Mouse (Mus musculus) MEL (cell line): ENCODE data around the gene Kcnk7. TPM values are rescaled to one million over a fixed set of nuclear protein-coding genes. Genes with fewer than 3 reads are reported as not detected.
A peak's percentile ranks its signal among the peaks of the same experiment; 100 is the strongest.

Experiments
- DNase-seq: peaks from one replicate; pipeline ENCODE4 v3.0.0; 2011; ENCODE audit warnings: low read depth, low spot score
- H3K27ac ChIP-seq: 2 replicates; pipeline ENCODE4 v1.5.1; 2012; ENCODE audit warnings: low read depth, mild to moderate bottlenecking, control low read depth, low read length, moderate library complexity; ENCODE audit not compliant: control insufficient read depth
- H3K27me3 ChIP-seq, 2 experiments: fragments of 150-350 bp in 1 of 2; sonication (generic) in 1 of 2; 2 replicates each; pipeline ENCODE4 v1.6.1; 2012; ENCODE audit warnings: low read length in 2 of 2, mild to moderate bottlenecking in 2 of 2, improper control_type of control experiment in 1 of 2, moderate library complexity in 1 of 2; ENCODE audit not compliant: insufficient read depth in 2 of 2, control insufficient read depth in 1 of 2
- H3K36me3 ChIP-seq, 2 experiments: 2 replicates each; pipeline ENCODE4 v1.6.1; 2012 to 2014; ENCODE audit warnings: low read length in 2 of 2, improper control_type of control experiment in 1 of 2, inconsistent platforms in 1 of 2, mild to moderate bottlenecking in 1 of 2; ENCODE audit not compliant: insufficient read depth in 2 of 2, control insufficient read depth in 1 of 2
- H3K4me1 ChIP-seq, 2 experiments: fragments of 150-350 bp in 1 of 2; sonication (generic) in 1 of 2; 2 replicates each; pipeline ENCODE4 v1.6.1; 2012; ENCODE audit warnings: low read length in 2 of 2, improper control_type of control experiment in 1 of 2, mild to moderate bottlenecking in 1 of 2; ENCODE audit not compliant: insufficient read depth in 2 of 2, control insufficient read depth in 1 of 2
- H3K4me3 ChIP-seq, 2 experiments: fragments of 150-350 bp in 1 of 2; sonication (generic) in 1 of 2; 2 replicates each; pipeline ENCODE4 v1.5.1; 2012; ENCODE audit warnings: low read depth in 2 of 2, low read length in 2 of 2, mild to moderate bottlenecking in 2 of 2, moderate library complexity in 2 of 2, control low read depth in 1 of 2, improper control_type of control experiment in 1 of 2; ENCODE audit not compliant: control insufficient read depth in 1 of 2, insufficient read depth in 1 of 2
- H3K79me2 ChIP-seq: 2 replicates; pipeline ENCODE4 v1.6.1; 2012; ENCODE audit warnings: mild to moderate bottlenecking, low read length, moderate library complexity; ENCODE audit not compliant: control insufficient read depth, poor library complexity, insufficient read depth
- H3K9ac ChIP-seq: 2 replicates; pipeline ENCODE4 v1.6.1; 2012; ENCODE audit warnings: low read depth, mild to moderate bottlenecking, control low read depth, low read length, moderate library complexity; ENCODE audit not compliant: control insufficient read depth, poor library complexity, severe bottlenecking
- H3K9me3 ChIP-seq: fragments of 150-350 bp; sonication (generic); replicated peaks from 2 replicates; pipeline ENCODE4 v1.6.1; 2012; ENCODE audit warnings: mild to moderate bottlenecking, low read length, improper control_type of control experiment, moderate library complexity; ENCODE audit not compliant: insufficient read depth
- CHD2 ChIP-seq: IDR thresholded peaks from 2 replicates; pipeline ENCODE4 v1.6.1; 2011; ENCODE audit warnings: low read length, improper control_type of control experiment
- CTCF ChIP-seq, 3 experiments: IDR thresholded peaks in 2 of 3; conservative IDR thresholded peaks in 1 of 3; 2 replicates each; pipeline ENCODE4 v1.5.1; 2011 to 2012; ENCODE audit warnings: low read length in 3 of 3, low read depth in 2 of 3, mild to moderate bottlenecking in 2 of 3, improper control_type of control experiment in 1 of 3, inconsistent platforms in 1 of 3, mixed read lengths in 1 of 3, moderate library complexity in 1 of 3; ENCODE audit not compliant: control insufficient read depth in 1 of 3, insufficient read depth in 1 of 3, poor library complexity in 1 of 3, severe bottlenecking in 1 of 3
- EP300 ChIP-seq, 2 experiments: IDR thresholded peaks; 2 replicates each; pipeline ENCODE4 v1.6.1; 2011; ENCODE audit warnings: improper control_type of control experiment in 2 of 2, low read length in 2 of 2, low read depth in 1 of 2, mild to moderate bottlenecking in 1 of 2
- ETS1 ChIP-seq: IDR thresholded peaks from 2 replicates; pipeline ENCODE4 v1.6.1; 2012; ENCODE audit warnings: low read depth, mild to moderate bottlenecking, inconsistent platforms, low read length, improper control_type of control experiment, moderate library complexity
- GATA1 ChIP-seq: IDR thresholded peaks from 2 replicates; pipeline ENCODE4 v1.6.1; 2011; ENCODE audit warnings: low read depth, low read length, improper control_type of control experiment
- MAZ ChIP-seq: IDR thresholded peaks from 2 replicates; pipeline ENCODE4 v1.6.1; 2012; ENCODE audit warnings: low read depth, mild to moderate bottlenecking, inconsistent platforms, low read length, improper control_type of control experiment
- MXI1 ChIP-seq: IDR thresholded peaks from 2 replicates; pipeline ENCODE4 v1.6.1; 2011; ENCODE audit warnings: mild to moderate bottlenecking, low read depth, low read length, improper control_type of control experiment
- MYC ChIP-seq: IDR thresholded peaks from 2 replicates; pipeline ENCODE4 v1.6.1; 2011; ENCODE audit warnings: low read depth, mild to moderate bottlenecking, low read length, improper control_type of control experiment, moderate library complexity
- NELFE ChIP-seq: IDR thresholded peaks from 2 replicates; pipeline ENCODE4 v1.6.1; 2011; ENCODE audit warnings: low read depth, low read length, improper control_type of control experiment
- POLR2A ChIP-seq, 2 experiments: IDR thresholded peaks; 2 replicates each; pipeline ENCODE4 v1.6.1; 2011 to 2012; ENCODE audit warnings: low read length in 2 of 2, mild to moderate bottlenecking in 2 of 2, control low read depth in 1 of 2, improper control_type of control experiment in 1 of 2, low read depth in 1 of 2, moderate library complexity in 1 of 2; ENCODE audit not compliant: control insufficient read depth in 1 of 2, insufficient read depth in 1 of 2, poor library complexity in 1 of 2
- POLR2AphosphoS2 ChIP-seq: IDR thresholded peaks from 2 replicates; pipeline ENCODE4 v1.6.1; 2011; ENCODE audit warnings: low read length, improper control_type of control experiment
- RAD21 ChIP-seq: IDR thresholded peaks from 2 replicates; pipeline ENCODE4 v1.6.1; 2011; ENCODE audit warnings: mild to moderate bottlenecking, low read depth, low read length, improper control_type of control experiment
- SMC3 ChIP-seq: IDR thresholded peaks from 2 replicates; pipeline ENCODE4 v1.6.1; 2011; ENCODE audit warnings: low read depth, low read length, improper control_type of control experiment
- UBTF ChIP-seq: IDR thresholded peaks from 2 replicates; pipeline ENCODE4 v1.6.1; 2012; ENCODE audit warnings: low read depth, mild to moderate bottlenecking, inconsistent platforms, low read length, improper control_type of control experiment, moderate library complexity, borderline replicate concordance; ENCODE audit not compliant: insufficient read depth
- polyA plus RNA-seq, 2 experiments: library from polyadenylated mRNA; stranded (reverse) in 1 of 2; unstranded in 1 of 2; fragments of >175 nt in 1 of 2; fragments of >200 nt in 1 of 2; gene quantifications; 2 replicates each; pipeline versions ENCODE4 v1.2.1 to v1.2.4; 2012; ENCODE audit warnings: low replicate concordance in 2 of 2, low read depth in 1 of 2; ENCODE audit not compliant: insufficient read length in 2 of 2, insufficient read depth in 1 of 2, missing spikeins in 1 of 2
- total RNA-seq: library from RNA; depleted of rRNA; stranded (reverse); fragments of 300-350 nt; gene quantifications from 2 replicates; pipeline ENCODE4 v1.2.3, GENCODE M21; 2012

Gene Kcnk7
- total and polyA plus RNA-seq, 3 experiments, result 0.23 to 0.60 TPM; not detected in 1

GRCm38 (mm10) chr19:5693801-5694200 is 10.4 kb upstream of the Kcnk7 start:
- no peak for TF ChIP-seq EP300 (IDR thresholded peaks at IDR 0.05; ENCODE audit: low read depth in 1 of 2, low read length in 2 of 2)
- no peak for TF ChIP-seq GATA1
- TF ChIP-seq MYC, result no peak
- no peak for TF ChIP-seq UBTF
- no peak for TF ChIP-seq MXI1
- no peak for TF ChIP-seq NELFE
- no peak for TF ChIP-seq POLR2A (IDR thresholded peaks at IDR 0.05; ENCODE audit: control insufficient read depth in 1 of 2, insufficient read depth in 1 of 2, low read depth in 1 of 2, low read length in 2 of 2, poor library complexity in 1 of 2)
- TF ChIP-seq ETS1, result no peak
- TF ChIP-seq SMC3, result no peak
- Histone ChIP-seq H3K4me1 (peaks cover 0 to 19% of the 10 kb centered on the region in 2 experiments; a peak in 3 of 4 replicates), H3K9me3 (no peaks in the 10 kb centered on the region), H3K36me3 (peaks cover 2 to 9% of the 10 kb centered on the region in 2 experiments; a peak in 2 of 4 replicates), H3K9ac (no peak overlapping the region), H3K27ac (no peak overlapping the region), H3K4me3 (no peak overlapping the region), H3K79me2 (peaks cover 34% of the 10 kb centered on the region), H3K27me3 (no peaks in the 10 kb centered on the region)
- DNase-seq, result no peak

GRCm38 (mm10) chr19:5695849-5696462 is 8.2 kb upstream of the Kcnk7 start:
- Histone ChIP-seq H3K4me1 (peaks cover 0 to 14% of the 10 kb centered on the region in 2 experiments; a peak in 3 of 4 replicates), H3K79me2 (peaks cover 20% of the 10 kb centered on the region), H3K27ac (no peak overlapping the region), H3K9ac (no peak overlapping the region), H3K4me3 (no peak overlapping the region), H3K36me3 (peaks cover 2 to 5% of the 10 kb centered on the region in 2 experiments; a peak in 2 of 4 replicates), H3K27me3 (no peaks in the 10 kb centered on the region), H3K9me3 (no peaks in the 10 kb centered on the region)
- DNase-seq, result no peak
- TF ChIP-seq EP300 (IDR thresholded peaks at IDR 0.05; ENCODE audit: low read depth in 1 of 2, low read length in 2 of 2), result no peak
- no peak for TF ChIP-seq CTCF (IDR thresholded peaks at IDR 0.05 in 2 of 3, conservative IDR thresholded peaks at IDR 0.05 in 1 of 3; ENCODE audit: control insufficient read depth in 1 of 3, insufficient read depth in 1 of 3, low read depth in 2 of 3, low read length in 3 of 3, poor library complexity in 1 of 3, severe bottlenecking in 1 of 3)

- DNase-seq, result peak; percentile 86
- peaks cover 0 to 18% of the 10 kb centered on the region in 2 experiments; a peak in 3 of 4 replicates for H3K4me1 ChIP-seq
- peak overlapping the region; percentile 53 for H3K27ac ChIP-seq
Measured at GRCm38 (mm10) chr19:5704801-5705571, 819 bp downstream of the Kcnk7 start.

More at GRCm38 (mm10) chr19:5704801-5705571, 819 bp downstream of the Kcnk7 start:
- Histone ChIP-seq H3K4me3 (no peak overlapping the region), H3K9ac (peak overlapping the region; percentile 28), H3K36me3 (peaks cover 0 to 14% of the 10 kb centered on the region in 2 experiments; a peak in 3 of 4 replicates), H3K79me2 (no peaks in the 10 kb centered on the region), H3K9me3 (no peaks in the 10 kb centered on the region), H3K27me3 (no peaks in the 10 kb centered on the region)
- TF ChIP-seq RAD21, result no peak
- 0 out of 2 replicates have a peak, but pooled peaks have one; percentile 15 for TF ChIP-seq MAZ
- TF ChIP-seq POLR2AphosphoS2, result peak; percentile 48; the same call in 1 of the 2 replicates
- TF ChIP-seq CHD2, result no peak; the same call in 1 of the 2 replicates
- 0 out of 2 replicates have a peak, but pooled peaks have one; percentile 26 for TF ChIP-seq MXI1
- 0 out of 2 replicates have a peak, but pooled peaks have one; percentile 39 for TF ChIP-seq ETS1
- peak; percentile 34 for TF ChIP-seq NELFE
- 0 out of 4 replicates have a peak, but pooled peaks of 1 of the 2 experiments have one; percentile 12 for TF ChIP-seq EP300 (IDR thresholded peaks at IDR 0.05; ENCODE audit: low read depth in 1 of 2, low read length in 2 of 2)
